Mouse (Mus musculus) cerebellum, adult 11-12 months (tissue): Measurements from ENCODE around the gene Layn.
A peak's percentile ranks its signal among the peaks of the same experiment; 100 is the strongest.

Source experiments
- DNase-seq: peaks from one replicate; pipeline ENCODE4 v3.0.0; 2022

Gene Layn

DNA sequence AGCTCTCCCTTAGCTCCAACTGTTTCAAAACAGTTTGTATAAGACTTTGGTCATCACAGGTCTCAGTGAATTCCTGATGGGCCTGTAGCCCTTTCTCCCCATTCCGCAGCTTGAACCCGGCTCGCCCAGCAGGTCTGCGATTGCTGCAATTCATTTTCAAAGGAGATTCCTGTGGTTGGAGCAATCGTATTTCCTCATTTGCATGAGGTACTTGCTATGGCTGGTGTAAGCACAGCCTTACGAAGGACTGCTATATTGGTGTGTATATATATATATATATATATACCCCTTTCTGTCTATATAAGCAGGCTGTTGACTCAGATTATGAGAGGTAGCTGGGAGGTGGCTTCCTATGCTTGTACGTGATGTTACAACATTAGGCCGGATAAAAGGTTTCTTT is 44.6 kb downstream of the Layn start:
- no peak for DNase-seq

DNA sequence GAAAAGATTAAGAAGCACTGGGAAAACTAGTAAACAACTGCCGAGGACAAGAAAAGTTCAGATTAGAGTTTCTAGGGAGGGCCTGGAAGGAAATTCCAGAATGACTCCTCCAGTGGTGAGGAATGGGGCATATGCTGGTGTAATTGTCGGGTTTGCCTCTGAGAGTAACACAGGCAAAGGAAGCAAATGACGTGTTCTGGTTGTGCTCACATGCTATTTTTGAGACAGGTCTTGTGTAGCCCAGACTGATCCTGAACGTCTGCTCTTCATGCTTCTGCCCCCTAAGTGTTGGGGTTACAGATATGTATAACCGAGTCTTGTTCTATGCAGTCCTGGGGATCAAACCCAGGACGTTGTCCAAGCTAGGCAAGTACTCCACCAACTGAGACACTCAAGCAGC is 45.3 kb downstream of the Layn start:
- no peak for DNase-seq

DNA sequence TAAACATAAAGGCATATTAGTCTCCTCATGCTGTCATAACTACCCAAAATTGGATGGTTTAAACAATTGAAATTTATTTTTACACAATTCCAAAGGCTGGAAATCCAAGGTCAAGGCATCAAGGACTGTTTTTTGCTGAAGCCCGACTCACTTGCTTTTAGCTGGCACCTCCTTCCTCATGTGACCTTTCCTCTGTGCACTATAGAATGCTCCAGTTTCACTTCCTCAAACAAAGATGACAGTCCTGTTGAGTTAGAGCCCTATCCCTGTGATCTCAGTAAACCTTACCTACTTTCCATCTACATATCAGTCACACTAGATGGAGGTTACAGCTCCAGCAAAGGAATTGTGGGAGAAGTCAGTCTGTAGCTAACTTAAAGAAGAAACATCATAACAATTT is 46.7 kb downstream of the Layn start:
- DNase-seq: no peak

DNA sequence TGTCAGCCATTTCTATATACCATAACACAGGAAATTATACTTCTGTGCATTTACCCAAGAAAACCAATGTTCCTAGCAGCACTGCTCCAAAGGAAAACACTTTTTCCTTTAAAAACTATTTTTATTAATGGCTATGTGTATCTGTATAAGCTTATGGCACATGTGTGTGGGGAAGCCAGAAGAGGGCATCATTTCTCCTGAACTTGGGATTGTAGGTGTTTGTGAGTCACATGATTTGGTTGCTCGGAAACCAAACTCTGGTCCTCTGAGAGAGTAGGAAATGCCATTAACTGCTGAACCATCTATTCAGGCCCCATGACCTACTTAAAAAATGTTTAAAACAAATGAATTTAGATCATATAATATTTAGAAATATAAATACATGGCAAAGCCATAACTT is 49.9 kb downstream of the Layn start:
- no peak for DNase-seq

DNA sequence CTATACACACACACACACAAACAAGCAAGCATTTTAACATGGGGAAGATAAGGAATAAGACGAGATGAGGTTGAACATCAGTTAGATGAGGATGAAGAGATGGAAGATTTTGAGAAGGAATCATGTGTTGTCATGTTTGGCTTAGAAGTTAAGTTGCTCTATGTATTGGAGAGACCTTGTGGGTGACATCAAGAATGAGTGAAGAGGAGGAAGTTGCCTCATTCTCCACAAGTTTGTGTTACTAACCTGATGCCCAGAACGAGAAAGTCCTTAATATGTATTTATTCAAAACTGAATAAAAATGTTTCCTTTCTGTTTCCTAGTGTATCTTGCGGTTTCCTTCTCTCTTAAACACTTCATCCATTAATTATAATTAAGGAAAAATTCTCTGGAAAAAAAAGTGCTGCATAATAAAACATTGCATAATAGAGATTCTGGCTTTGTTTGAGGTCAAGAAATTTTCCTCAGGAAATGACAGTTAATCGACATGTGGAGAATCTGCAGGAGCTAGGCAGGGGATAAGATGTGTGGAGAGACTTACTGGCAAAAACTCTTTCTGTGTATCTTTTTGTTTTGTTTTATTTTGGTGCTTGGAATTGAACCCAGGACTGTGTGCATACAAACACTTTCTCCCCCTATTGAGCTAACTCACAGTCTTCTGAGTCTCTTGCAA is 55.6 kb downstream of the Layn start:
- DNase-seq: no peak

DNA sequence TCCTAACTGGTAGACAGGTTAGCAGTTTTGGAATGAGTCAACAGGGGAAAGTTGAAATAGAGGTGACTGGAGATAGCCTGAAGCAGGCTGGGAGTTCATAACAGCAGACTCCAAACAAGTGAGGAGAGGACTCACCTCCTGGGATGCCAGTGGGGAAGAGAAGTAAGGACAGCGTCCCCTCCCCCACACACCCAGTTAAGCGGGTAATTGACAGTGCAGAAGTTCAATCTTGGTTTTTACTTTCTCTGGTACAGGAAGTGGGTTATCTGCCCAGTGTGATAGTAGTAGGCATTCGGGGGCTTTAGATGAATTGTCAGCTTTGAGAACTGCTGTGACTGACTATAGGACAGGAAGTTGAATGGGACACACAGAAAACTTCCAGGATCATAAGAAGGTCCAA is 56.5 kb downstream of the Layn start:
- DNase-seq: no peak

DNA sequence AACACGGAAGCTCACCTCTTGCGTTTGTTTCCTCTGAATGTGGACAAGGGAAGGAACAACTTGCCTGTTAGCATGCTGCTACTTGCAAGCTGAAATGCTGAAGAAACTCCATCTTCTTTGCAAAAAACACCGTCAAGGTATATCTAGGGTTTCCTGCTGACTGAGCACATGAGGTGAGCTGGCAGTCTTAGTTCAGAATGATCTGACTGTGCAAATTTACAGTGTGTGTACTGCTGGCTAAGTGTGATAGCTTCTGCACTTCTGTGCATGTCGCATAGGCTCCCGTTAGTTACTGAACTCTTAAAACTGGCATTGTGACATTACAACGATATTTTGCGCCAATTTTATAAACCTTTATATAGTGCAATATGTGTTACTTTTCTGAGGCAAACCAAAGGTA is 57.2 kb downstream of the Layn start:
- no peak for DNase-seq

DNA sequence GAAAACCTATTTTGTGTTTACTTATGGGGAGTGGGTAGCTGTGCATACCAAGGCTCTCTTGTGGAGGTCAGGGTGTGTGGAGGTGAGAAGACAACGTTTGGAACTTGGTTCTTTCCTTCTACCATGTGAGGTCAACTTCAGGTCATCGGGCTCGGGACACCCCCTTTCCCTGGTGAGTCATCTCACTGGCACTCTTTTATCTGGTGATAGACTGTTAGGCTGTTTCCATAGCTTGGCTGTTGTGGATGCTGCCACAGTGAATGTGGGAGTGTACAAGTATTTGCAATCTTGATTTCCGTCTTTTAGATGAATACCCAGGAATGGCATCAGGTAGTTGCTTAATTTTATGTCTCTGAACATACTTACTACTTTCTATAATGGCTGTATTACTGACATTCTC is 61.2 kb downstream of the Layn start:
- no peak for DNase-seq

DNA sequence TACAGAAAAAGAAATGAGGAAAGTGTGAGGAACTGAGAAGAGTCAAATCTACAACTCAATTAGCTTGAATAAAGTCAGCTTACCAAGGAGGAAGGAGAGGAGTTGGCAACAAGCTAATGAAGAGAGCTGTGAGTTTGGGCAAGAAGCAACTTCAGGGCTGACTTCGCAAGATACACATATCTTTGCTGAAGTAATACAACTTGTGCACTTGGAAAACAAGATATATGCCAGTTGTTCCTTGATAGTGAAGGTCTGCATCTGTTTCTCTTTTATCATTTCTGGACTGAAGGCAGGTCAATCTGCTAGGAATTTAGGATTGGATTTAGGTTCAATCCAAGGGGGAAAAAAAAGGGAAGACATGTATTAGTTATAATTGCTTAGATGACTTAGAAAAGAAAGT is 63.2 kb downstream of the Layn start:
- no peak for DNase-seq

DNA sequence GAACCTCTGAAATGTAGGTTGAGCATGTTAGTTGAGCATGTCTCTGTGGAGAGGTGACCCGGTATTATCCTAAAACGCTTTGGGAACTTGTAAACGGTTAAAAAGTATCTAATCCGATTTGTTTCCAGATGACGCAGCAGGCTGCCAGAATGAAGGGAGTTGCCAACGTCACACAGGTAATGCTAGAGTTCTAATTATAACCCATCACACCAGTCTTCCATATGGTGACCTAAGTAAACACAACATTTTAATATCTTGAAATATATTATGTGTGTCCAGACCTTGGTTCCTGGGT is 67.3 kb downstream of the Layn start:
- peak; percentile 50 for DNase-seq

DNA sequence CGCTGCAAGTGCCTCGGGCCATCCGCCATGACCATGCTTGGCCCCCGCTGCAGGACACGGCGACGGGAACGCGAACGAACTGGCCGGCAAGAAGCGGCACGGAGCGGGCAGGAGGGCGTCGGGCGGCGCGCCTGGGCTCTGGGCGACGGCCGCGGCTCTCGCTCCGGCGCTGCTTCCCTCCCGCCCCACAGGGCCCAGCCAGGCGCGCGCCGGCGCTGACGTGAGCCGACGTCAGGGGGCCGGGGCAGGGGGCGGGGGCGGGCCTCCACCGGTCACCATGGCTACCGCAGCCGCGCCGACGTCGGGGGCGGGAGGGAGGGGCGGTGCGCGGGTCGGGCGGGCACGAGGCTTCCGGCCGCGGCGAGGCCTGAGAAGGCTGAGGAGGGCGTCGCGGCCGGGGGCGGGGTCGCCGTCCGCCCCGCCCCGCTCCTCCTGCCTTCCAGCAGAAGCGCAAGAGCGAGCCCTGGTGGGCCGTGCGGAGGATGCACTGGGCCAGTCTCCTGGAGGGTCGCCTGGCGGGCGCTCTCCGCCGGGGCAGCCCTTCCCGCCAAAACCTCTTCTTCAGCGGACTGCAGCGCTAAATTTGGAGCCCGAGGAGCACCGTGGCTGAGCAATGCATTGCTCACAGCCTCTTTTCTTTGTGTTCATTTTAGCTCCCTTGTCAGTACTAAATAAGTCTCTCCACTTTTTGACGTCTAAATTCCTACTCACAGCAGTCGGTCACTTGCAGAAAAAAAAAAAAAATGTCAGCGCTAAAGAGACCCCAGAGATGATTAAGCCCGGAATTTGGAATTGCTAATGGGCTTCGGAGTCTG is 67.8 kb downstream of the Layn start, which contains the start of gene Sik2:
Gene Sik2, minus strand, starts transcription at position 233 of the 815 bp plus-strand sequence.
- DNase-seq: peak; percentile 92

DNA sequence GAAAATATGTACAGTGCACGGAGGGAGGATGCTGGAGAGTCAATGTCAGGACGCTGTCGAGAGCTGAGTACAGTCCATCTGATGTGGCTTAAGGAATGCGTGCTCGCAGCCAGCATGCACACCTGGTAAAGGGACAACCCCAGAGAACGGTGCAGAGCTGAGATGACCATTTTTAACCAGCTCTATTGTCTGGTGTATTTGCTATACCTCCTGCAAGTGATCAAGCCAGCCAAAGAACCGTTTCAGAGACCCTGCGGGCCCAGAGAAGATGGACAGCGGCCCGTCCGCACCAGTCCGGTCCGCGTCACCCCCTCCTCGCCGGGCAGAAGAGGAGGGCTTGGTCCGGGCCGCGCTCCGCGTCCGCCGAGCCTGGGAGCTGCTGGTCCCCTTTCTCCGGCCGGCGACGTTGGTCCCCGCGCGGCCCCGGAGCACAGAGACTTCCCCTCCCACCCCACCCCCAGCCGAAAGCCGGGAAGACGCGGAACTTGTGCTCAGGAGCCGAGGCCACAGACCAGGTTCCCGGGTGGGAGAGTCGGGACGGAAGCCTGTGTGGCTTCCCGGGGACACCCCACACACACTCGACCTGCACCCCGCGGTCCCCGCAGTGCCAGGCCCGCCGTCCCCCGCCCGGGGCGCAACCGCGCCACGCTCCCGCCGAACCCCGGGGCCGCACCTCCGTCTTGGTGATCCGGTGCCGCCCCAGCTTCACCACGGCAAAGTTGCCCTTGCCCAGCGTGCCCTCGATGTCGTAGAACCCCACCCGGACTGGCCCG is 68.6 kb downstream of the Layn start:
- DNase-seq: no peak

DNA sequence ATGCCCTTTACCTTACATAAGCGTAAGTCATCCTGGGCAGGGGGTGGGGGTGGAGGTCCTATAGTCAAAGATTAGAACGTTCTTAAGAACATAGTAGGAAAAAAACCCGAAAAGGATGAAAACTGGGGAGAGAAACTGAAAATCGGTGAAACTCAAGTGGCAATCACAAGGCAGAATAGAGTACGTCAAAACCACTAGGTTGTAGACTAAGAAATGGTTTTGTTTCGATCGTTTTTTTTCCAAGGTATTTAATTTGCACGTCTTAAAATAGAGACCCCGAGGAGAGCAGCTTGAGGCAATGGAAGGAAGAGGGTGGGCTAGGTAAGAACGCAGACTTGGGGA is 69.2 kb downstream of the Layn start:
- DNase-seq: no peak

DNA sequence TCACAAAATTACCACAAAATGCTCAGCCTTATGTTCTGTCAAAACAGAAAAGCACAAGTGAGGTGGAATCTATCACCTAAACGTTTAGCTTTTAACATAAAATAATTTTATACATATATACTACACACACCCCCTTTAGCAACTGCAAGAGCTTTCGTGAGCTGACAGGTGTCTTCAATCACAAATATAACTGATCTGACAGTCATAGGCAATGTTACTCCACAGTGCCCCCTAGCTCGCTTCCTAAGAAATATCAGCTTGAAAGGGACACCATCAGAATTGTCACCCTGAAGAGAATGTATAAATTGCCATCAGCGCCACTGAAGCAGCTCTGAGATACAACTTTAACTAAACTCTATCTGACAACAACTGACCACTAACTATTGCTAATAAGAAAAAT is 70.0 kb downstream of the Layn start:
- DNase-seq: peak; percentile 51
